Mouse (Mus musculus) frontal cortex, postnatal 36 days (tissue): ENCODE data around the gene Vmn1r69.

ENCODE experiments used
- DNase-seq, 2 experiments: peaks; one replicate each; pipeline ENCODE4 v3.0.0; 2022; ENCODE audit warnings: low spot score in 2 of 2

Gene Vmn1r69

DNA sequence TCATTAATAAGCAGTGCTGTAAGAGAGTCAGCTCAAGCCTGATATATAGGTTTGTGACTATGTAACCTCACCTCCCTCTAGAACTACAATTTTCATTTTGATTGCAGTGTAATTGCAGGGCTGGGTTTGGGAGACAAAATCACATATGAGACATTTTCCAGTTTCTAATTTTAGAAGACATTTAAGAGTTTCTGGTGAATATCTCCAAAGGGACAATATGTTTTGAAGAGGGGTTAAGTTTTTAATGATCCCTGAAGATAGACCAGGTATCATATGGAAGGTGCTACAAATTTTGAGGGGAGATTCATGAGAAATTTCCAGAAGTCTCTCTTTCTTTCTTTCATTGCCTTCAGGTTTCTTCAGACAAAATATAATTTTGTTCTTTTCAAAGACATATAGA, at the start of gene Vmn1r69:
Gene Vmn1r69, minus strand, starts transcription at position 101 of the 400 bp plus-strand sequence.
- DNase-seq = no peak

- DNase-seq = no peak
These were observed 17.8 kb upstream of the Vmn1r69 start, which contains the start of gene Vmn1r70 for GRCm38 (mm10) chr7:10631232-10631631. Vmn1r70 (plus strand) TSS chr7:10631532.

- DNase-seq = no peak
These were observed 55.1 kb downstream of the Vmn1r69 start, which contains the start of gene Vmn1r68 for GRCm38 (mm10) chr7:10558385-10558784. Vmn1r68 (minus strand) TSS chr7:10558485.
